14 mouse cellular contexts compared by ENCODE assay signal in the genomic region with DNA sequence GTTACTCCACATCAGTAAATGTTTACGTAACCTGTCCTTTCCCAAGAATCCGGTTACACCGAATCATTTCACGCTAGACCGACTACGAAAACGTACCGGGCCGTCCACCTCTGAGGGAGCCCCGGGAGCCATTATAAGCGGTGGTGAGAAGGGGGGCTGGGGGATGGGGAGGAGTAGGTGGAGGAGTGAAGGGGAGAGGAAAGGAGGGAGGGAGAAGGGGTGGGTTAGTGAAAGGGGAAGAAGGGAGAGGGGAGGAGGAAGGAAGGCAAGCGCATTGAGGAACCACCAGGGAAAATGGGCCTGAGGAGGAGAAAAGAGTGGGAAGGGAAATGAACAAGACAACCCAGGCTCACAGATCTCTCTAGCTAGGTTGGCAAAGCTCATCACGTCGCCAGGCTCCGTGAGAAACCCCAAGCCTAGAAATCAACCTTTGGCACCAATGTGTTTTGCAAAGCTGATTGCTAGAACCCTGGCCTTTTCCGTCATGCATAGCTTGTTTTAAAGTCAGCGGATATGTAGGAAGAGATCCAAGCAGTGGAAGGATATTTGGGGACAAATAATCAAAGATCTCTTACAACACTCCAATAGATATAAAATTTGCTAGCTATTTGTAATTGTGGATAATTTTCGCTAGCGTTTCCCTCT. TPM values are rescaled to one million over a fixed set of nuclear protein-coding genes. Genes with fewer than 3 reads are reported as not detected.
A peak's percentile ranks its signal among the peaks of the same experiment; 100 is the strongest.
DNase-seq lines count a peak whose midpoint lies in the region; ATAC-seq and TF ChIP-seq lines count a peak whose summit lies in the region.
"Had no signal": no experiment of that assay in that cellular context is flagged by ENCODE, and none has a peak within 500 bp of the region (broad histone marks: within the 10 kb centered on the region; RNA-seq: fewer than 3 reads in every experiment).

No protein-coding gene starts in this region.

- peak overlapping the region; percentile 59; the same call in 1 of the 2 replicates for H3K27ac ChIP-seq in embryonic facial prominence, embryonic 10.5 days (replicated peaks)
- H3K27ac ChIP-seq: stomach, postnatal 0 days had no signal

- under 1% methylated on average over 19 of the region's 19 CpGs for WGBS in embryonic facial prominence, embryonic 10.5 days

- H3K27me3 ChIP-seq in embryonic facial prominence, embryonic 10.5 days (replicated peaks; ENCODE audit: low read depth, poor library complexity, severe bottlenecking) = peaks cover 100% of the 10 kb centered on the region
- H3K27me3 ChIP-seq: CH12.LX had no signal

- peak; percentile 29; the same call in 1 of the 2 replicates for ATAC-seq in megakaryocyte progenitor cell, adult 5-6 weeks (replicated peaks; ENCODE audit: poor library complexity)
- no peak for ATAC-seq in activated CD4-positive, CD25-positive, alpha-beta regulatory T cell, adult 4 months

- H3K4me3 ChIP-seq in embryonic facial prominence, embryonic 10.5 days = peak overlapping the region; percentile 60

- intact Hi-C loops in left cerebral cortex, postnatal 14 days (cut with DNase I) = loop anchor here (5.0 kb wide), 2 partner anchors 730 to 810 kb away; no protein-coding TSS in a partner anchor

- H3K9me3 ChIP-seq in embryonic facial prominence, embryonic 10.5 days = no peaks in the 10 kb centered on the region

- no peak for TF ChIP-seq CTCF in brain, embryonic 14.5 days (IDR thresholded peaks at IDR 0.05; ENCODE audit: borderline replicate concordance, extremely low read depth, insufficient read depth, insufficient read length)

- H3K4me1 ChIP-seq in embryonic facial prominence, embryonic 10.5 days = peaks cover 14% of the 10 kb centered on the region

- peak; percentile 62 to 64 for DNase-seq in left cerebral cortex, postnatal 14 days (ENCODE audit: low spot score in 2 of 2)
- no peak for DNase-seq in left cerebral cortex, adult 11 months (ENCODE audit: low spot score)
- DNase-seq in brain, embryonic 14.5 days (ENCODE audit: low read depth) = peak; percentile 97
- peak; percentile 61 for DNase-seq in embryonic facial prominence, embryonic 10.5 days (ENCODE audit: low spot score)
- no peak for DNase-seq in adrenal gland, adult 8-10 months
- DNase-seq: cerebellum, adult 18-20 months; gastrocnemius, postnatal 10 days; kidney, postnatal 10 days; lung, postnatal 10 days had no signal

- H3K36me3 ChIP-seq in embryonic facial prominence, embryonic 10.5 days (replicated peaks) = no peaks in the 10 kb centered on the region

- no peak for TF ChIP-seq POLR2A in brain, embryonic 14.5 days (IDR thresholded peaks at IDR 0.05; ENCODE audit: borderline replicate concordance, extremely low read depth, insufficient read depth, insufficient read length, poor library complexity, severe bottlenecking)

RNA-seq across cellular contexts. Expression of a gene that starts 0.6 kb away (rescaled TPM):
- 100 to 1,000 TPM; 102 to 128 TPM for total RNA-seq in left cerebral cortex, postnatal 14 days (2021)
- 76.0 and 160 TPM in 2 replicates for polyA plus RNA-seq in brain, embryonic 14.5 days (2012; rRNA removed)
- polyA plus RNA-seq in embryonic facial prominence, embryonic 10.5 days (2016; fragmentation: Nextera tagmentation; extraction: Ambion mirVana) = 3.2 and 4.7 TPM in 2 replicates
- not detected in 2 replicates for total RNA-seq in megakaryocyte progenitor cell, adult 5-6 weeks (2015)
- total RNA-seq in megakaryocyte progenitor cell, adult 5-6 weeks (2017) = not detected in 2 replicates
- polyA plus RNA-seq in activated CD4-positive, CD25-positive, alpha-beta regulatory T cell, adult 4 months (2017; shearing (Covaris generic)) = not detected
- not detected for total RNA-seq in adrenal gland, adult 8-10 months (2022)
- total RNA-seq: CH12.LX had no signal
- polyA plus RNA-seq: heart, postnatal 0 days; stomach, postnatal 0 days had no signal

RNA-seq across cellular contexts. Expression of a gene that starts 3.1 kb away (rescaled TPM):
- total RNA-seq in left cerebral cortex, postnatal 14 days (2021) = 1 to 10 TPM; 7.5 to 7.8 TPM
- polyA plus RNA-seq in brain, embryonic 14.5 days (2012; rRNA removed) = 1.5 and 4.7 TPM in 2 replicates
- 0.11 and 0.21 TPM in 2 replicates for polyA plus RNA-seq in embryonic facial prominence, embryonic 10.5 days (2016; fragmentation: Nextera tagmentation; extraction: Ambion mirVana)
- total RNA-seq in megakaryocyte progenitor cell, adult 5-6 weeks (2015) = not detected in 2 replicates
- total RNA-seq in megakaryocyte progenitor cell, adult 5-6 weeks (2017) = not detected in 2 replicates
- not detected for polyA plus RNA-seq in activated CD4-positive, CD25-positive, alpha-beta regulatory T cell, adult 4 months (2017; shearing (Covaris generic))
- total RNA-seq in adrenal gland, adult 8-10 months (2022) = not detected
- total RNA-seq: CH12.LX; gastrocnemius, postnatal 10 days had no signal
- polyA plus RNA-seq: heart, postnatal 0 days; stomach, postnatal 0 days had no signal

Comparison
In these comparisons a context has a peak if more than half of its experiments do, and no peak if none do; other contexts are left out.
1. DNase-seq: peak in left cerebral cortex, postnatal 14 days (2 of 2), brain, embryonic 14.5 days (single experiment) and embryonic facial prominence, embryonic 10.5 days (single experiment); none in left cerebral cortex, adult 11 months (single experiment) and adrenal gland, adult 8-10 months (single experiment).
2. RNA of a gene that starts 0.6 kb away (total RNA-seq): 102 to 128 TPM in left cerebral cortex, postnatal 14 days; not detected in adrenal gland, adult 8-10 months and not detected in megakaryocyte progenitor cell, adult 5-6 weeks; every median in the first group is over 10 times any median in the second.
3. RNA of a gene that starts 3.1 kb away (total RNA-seq): 7.5 to 7.8 TPM in left cerebral cortex, postnatal 14 days; not detected in megakaryocyte progenitor cell, adult 5-6 weeks and not detected in adrenal gland, adult 8-10 months; every median in the first group is over 4 times any median in the second.